Mouse (Mus musculus) left cerebral cortex, adult 11 months (tissue): ENCODE measurements around the gene Ttc29.

ENCODE experiments used
- DNase-seq: peaks from one replicate; pipeline ENCODE4 v3.0.0; 2022; ENCODE audit warnings: low spot score

Gene Ttc29

DNA sequence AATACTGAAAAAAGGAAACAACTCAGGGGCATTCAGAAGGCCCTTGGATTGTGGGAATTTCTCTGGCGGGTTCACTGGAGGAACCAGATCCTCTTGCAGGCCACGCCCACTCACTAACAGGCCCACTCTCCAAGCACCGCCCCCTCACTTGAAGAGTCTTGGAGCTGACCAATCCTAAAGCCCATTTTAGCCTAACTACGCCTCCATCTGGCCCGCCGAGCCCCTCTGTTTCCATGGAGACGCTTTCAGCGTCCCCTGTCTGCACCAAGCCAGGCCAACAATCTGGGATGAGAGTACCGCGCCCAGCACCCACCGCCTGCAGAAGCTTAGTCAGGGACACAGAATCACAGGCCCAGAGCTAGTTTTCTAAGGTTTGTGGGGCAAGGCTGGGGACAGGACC, at the start of gene Ttc29:
TSS of gene Ttc29 (plus strand) at position 224 of the 400 bp plus-strand sequence.
- peak; percentile 8 for DNase-seq

GRCm38 (mm10) chr8:78171351-78171750, 41.7 kb upstream of the Ttc29 start:
- no peak for DNase-seq

GRCm38 (mm10) chr8:78182654-78183053, 30.4 kb upstream of the Ttc29 start:
- no peak for DNase-seq

- DNase-seq = no peak
Measured at GRCm38 (mm10) chr8:78183414-78183813, 29.7 kb upstream of the Ttc29 start.

- no peak for DNase-seq
Measured at GRCm38 (mm10) chr8:78187087-78187486, 26.0 kb upstream of the Ttc29 start.

GRCm38 (mm10) chr8:78204229-78204628, 8.9 kb upstream of the Ttc29 start:
- DNase-seq = no peak

- DNase-seq = no peak
Measured at GRCm38 (mm10) chr8:78210424-78210823, 2.7 kb upstream of the Ttc29 start.

- DNase-seq = no peak
Measured at GRCm38 (mm10) chr8:78214645-78215044, 1.5 kb downstream of the Ttc29 start.

GRCm38 (mm10) chr8:78226087-78226486, 13.0 kb downstream of the Ttc29 start:
- no peak for DNase-seq

GRCm38 (mm10) chr8:78230721-78231120, 17.6 kb downstream of the Ttc29 start:
- no peak for DNase-seq

GRCm38 (mm10) chr8:78232870-78233707, 20.0 kb downstream of the Ttc29 start:
- no peak for DNase-seq

GRCm38 (mm10) chr8:78233708-78234201, 20.7 kb downstream of the Ttc29 start:
- DNase-seq = no peak

DNA sequence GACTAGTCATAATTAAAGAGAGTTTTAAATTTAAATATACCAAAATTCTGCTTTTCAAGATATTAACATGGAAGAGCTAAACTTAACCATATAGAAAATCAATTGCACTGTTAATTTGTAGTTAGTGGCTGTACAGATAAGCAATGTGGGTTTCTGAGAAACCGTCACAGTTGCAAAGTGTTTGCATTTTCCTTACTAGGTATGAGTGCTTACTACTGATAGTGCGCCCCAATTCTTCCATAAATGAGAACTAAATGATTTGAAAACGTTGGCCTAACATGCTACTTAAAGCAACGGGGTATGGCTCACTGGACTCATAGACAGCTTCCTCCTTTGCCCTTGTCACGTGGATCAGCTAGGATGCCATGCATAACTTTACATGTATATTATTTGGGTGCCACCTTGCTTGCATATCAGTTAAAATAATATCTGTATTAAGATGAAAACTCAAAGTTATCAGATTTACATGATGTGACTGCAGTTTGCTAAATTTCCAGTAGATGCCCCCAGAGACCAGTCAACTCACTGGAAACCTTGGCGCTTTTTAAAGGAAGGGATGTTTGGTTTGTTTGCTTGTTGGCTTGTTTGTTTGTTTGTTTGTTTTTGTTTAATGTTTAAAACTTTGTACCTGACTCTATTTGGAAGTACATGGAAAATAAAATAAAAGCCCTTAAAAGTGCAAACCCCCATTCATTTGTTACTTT, 25.0 kb downstream of the Ttc29 start:
- no peak for DNase-seq

DNA sequence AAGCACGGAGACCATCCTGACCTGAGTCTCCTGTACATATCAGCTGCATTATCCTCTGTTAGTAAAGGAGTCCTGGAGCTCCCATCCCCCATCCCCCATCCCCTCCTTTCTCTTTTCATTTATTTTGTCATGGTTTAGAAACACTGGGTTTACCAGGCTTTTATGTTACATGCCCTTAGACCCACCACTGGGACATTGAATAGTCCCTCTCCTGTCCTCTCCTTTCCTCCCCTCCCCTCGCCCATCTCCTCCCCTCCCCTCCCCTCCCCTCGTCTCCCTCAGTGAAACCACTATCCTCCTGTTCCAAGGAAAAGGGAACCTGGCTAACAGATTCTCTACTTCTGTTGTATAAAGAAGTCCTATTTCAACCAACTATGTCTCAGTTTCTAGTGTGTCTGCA, 38.0 kb downstream of the Ttc29 start:
- no peak for DNase-seq

GRCm38 (mm10) chr8:78254374-78254773, 41.3 kb downstream of the Ttc29 start:
- no peak for DNase-seq

DNA sequence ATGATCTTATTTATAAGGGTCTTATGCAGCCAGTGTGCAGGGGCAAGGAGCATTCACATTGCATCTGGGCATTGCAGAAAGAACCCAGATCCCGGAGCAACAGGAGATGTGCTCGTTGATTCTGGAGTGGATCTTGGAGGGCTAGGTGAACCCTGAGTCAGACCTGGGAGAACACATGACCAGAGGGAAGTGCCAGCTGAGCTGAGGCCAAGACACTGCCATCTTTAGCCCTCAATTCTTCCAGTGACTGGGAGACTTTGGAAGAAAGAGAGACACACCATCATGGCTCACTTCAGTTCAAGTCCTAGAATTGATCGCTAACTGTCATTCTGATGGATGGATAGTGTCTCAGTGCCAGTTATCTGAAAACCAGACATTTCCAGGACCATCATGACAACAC, 41.9 kb downstream of the Ttc29 start:
- no peak for DNase-seq

- no peak for DNase-seq
Measured at GRCm38 (mm10) chr8:78265506-78265905, 52.4 kb downstream of the Ttc29 start.

DNA sequence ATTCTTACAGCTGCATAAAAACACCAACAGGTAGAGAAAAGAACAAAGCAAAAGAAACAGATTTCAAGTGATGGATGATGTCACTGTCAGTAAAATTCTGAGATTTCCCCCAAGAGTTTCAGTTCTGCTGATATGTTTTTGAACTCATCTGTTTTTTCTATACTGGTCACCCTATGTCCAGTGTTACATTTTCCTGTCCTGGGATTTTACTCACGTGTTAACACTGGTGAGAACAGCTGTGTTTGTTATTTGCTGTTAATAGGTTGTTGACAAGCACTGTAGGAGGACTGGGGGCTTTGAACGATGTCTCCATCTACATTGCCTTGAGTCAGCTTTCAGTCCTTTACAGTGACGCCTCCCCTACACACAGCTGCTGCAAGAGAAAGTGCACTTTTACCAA, 53.1 kb downstream of the Ttc29 start:
- no peak for DNase-seq

GRCm38 (mm10) chr8:78267894-78268411, 54.9 kb downstream of the Ttc29 start:
- DNase-seq = no peak

DNA sequence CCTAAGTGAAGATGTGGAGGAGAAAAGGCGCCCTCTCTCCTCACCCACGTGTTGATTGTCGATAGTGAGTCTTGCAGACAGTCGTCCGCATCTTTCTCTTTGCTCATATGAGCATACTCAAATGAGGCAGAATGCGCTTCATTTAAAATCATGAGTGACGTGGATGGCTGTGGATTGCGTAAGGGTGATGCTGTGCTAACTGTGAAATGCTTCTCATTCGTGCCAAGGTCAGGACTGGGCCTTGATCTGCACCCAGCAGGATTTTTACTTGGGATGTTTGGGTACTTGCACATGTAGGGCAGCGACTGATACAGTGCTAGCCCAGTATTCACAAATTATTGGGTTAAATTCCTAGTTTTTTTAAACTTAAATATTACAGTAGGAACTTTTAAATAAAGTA, 56.2 kb downstream of the Ttc29 start:
- no peak for DNase-seq

- no peak for DNase-seq
Measured at GRCm38 (mm10) chr8:78271391-78271790, 58.3 kb downstream of the Ttc29 start.

DNA sequence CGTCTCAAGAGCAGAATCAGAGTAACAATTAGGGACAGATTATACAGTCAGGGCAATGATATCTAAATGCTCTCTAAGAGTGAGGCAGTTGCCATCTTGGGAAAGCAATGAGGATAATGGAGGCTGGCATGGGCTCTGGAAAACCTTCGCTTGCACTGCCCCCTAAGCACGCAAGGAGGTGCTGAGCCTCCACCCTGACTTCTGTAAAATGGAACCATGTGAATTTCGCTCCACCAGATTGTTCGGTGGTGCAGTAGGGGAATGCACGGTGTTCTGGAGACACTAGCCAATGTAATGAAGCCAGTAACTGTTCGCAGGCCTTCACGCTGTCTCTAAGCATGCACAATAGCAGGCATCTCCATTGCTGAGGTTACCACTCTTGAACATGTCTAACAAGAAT, 63.0 kb downstream of the Ttc29 start:
- no peak for DNase-seq

DNA sequence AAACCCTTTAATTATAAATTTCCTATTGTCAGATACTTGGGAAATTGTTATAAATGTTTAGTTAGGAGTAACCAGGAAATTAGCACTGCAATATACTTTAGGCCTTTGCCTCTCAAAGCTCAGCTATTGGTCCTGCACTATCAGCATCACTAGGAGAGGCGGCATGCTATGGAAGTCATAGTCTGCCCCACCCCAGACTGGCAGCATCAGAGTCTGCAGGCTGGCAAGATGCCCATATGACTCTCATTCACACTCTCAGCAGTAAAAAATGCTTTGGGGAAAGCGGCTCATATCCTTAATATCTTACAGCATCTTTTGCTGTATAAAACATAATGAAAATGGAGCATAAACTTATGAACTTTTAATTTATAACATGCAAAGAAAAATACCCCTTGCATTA, 64.3 kb downstream of the Ttc29 start:
- DNase-seq = no peak
